Mouse (Mus musculus) forebrain, embryonic 15.5 days (tissue): ENCODE measurements at regions not wholly inside any gene's neighbourhood (a gene's known extent, or its start where the extent isn't known, plus 50 kb on each side); places are given as distances from the start of the nearest gene placed in this dataset.
A peak's percentile ranks its signal among the peaks of the same experiment; 100 is the strongest.

Source experiments
- ATAC-seq: fragments of 200-750 bp; cut with Nextera tagmentation; replicated peaks from 2 replicates; pipeline ENCODE4 v1.8.0; 2017; ENCODE audit warnings: mild to moderate bottlenecking, moderate TSS enrichment, moderate library complexity
- H3K27ac ChIP-seq: fragments of 300-500 bp; sonication (generic); replicated peaks from 2 replicates; pipeline ENCODE4 v1.5.1; 2015; ENCODE audit warnings: mild to moderate bottlenecking, inconsistent platforms
- H3K27me3 ChIP-seq: fragments of 300-500 bp; sonication (generic); 2 replicates; pipeline ENCODE4 v1.6.1; 2015; ENCODE audit warnings: inconsistent platforms
- H3K36me3 ChIP-seq: fragments of 300-500 bp; sonication (generic); 2 replicates; pipeline ENCODE4 v1.6.1; 2015; ENCODE audit warnings: mild to moderate bottlenecking, inconsistent platforms
- H3K4me1 ChIP-seq: fragments of 300-500 bp; sonication (generic); 2 replicates; pipeline ENCODE4 v1.6.1; 2015; ENCODE audit warnings: inconsistent platforms
- H3K4me2 ChIP-seq: fragments of 300-500 bp; sonication (generic); replicated peaks from 2 replicates; pipeline ENCODE4 v1.6.1; 2015; ENCODE audit warnings: mild to moderate bottlenecking, inconsistent platforms
- H3K4me3 ChIP-seq: fragments of 300-500 bp; sonication (generic); 2 replicates; pipeline ENCODE4 v1.5.1; 2015; ENCODE audit warnings: mild to moderate bottlenecking, inconsistent platforms
- H3K9ac ChIP-seq: fragments of 300-500 bp; sonication (generic); replicated peaks from 2 replicates; pipeline ENCODE4 v1.6.1; 2015; ENCODE audit warnings: mild to moderate bottlenecking, inconsistent platforms
- H3K9me3 ChIP-seq: fragments of 300-500 bp; sonication (generic); 2 replicates; pipeline ENCODE4 v1.6.1; 2016; ENCODE audit warnings: inconsistent platforms
- WGBS: fragments of 180-500 bp; shearing (Covaris S2); methylation state at CpG from one replicate; pipeline ENCODE4 v1.1.7; 2015; ENCODE audit warnings: mixed read lengths; 5-methylcytosine and 5-hydroxymethylcytosine counted together

GRCm38 (mm10) chr13:90729078-90729477, 176.1 kb downstream of the Atp6ap1l start:
- Histone ChIP-seq H3K27me3 (no peaks in the 10 kb centered on the region), H3K9ac (no peak overlapping the region), H3K4me1 (no peaks in the 10 kb centered on the region), H3K27ac (no peak overlapping the region), H3K4me2 (no peak overlapping the region), H3K36me3 (no peaks in the 10 kb centered on the region), H3K4me3 (no peak overlapping the region), H3K9me3 (no peaks in the 10 kb centered on the region)
- ATAC-seq, result no peak

GRCm38 (mm10) chr13:90727816-90728215, 177.3 kb downstream of the Atp6ap1l start:
- H3K27me3 ChIP-seq, result no peaks in the 10 kb centered on the region
- no peak for ATAC-seq
- H3K4me3 ChIP-seq, result no peak overlapping the region
- no peak overlapping the region for H3K27ac ChIP-seq
- WGBS, result 90% methylated on average over 4 of the region's 4 CpGs
- no peaks in the 10 kb centered on the region for H3K36me3 ChIP-seq
- H3K4me1 ChIP-seq, result peaks cover 8% of the 10 kb centered on the region
- H3K4me2 ChIP-seq, result no peak overlapping the region
- H3K9me3 ChIP-seq, result no peaks in the 10 kb centered on the region
- H3K9ac ChIP-seq, result no peak overlapping the region

DNA sequence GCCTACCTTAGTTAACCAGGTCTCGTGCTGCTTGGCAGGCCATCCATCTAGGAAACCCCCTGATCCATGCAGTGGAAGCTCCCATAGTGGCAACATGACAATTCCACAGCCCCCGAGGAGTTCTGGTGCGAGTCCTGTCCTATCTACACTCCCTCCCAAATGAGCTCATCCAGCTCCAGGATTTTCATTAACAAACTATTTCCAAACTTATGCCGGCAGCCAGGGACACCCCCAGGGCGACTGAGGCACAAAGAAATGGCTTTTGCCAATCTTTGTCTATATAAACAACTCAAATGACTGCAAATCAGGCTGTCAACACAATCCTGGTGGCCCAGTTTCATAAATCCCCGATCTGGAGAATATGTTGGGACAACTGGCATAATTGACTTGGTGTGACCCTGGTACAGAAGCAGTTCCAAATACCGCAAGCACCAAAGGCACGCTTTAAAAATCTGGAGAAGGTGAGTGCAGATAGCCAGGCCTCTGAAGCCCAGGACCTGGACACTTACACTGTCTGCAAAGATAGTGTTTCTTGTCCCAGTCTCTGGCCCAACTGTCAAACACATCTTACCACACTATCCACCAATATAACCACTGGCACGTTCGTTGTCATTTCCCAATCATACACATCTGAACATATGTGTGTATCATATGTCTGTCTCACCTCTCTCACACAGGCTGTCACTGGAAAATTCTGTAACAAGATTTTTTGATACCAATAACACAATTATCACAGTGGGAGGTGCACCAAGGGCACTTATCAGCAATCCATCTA, 179.9 kb downstream of the Atp6ap1l start:
- H3K9ac ChIP-seq, result no peak overlapping the region
- H3K4me1 ChIP-seq, result peaks cover 11% of the 10 kb centered on the region
- WGBS, result 80% methylated on average over 10 of the region's 10 CpGs
- ATAC-seq, result peak; percentile 37; the same call in 1 of the 2 replicates
- no peaks in the 10 kb centered on the region for H3K36me3 ChIP-seq
- H3K9me3 ChIP-seq, result no peaks in the 10 kb centered on the region
- no peaks in the 10 kb centered on the region for H3K27me3 ChIP-seq
- H3K4me2 ChIP-seq, result no peak overlapping the region
- H3K27ac ChIP-seq, result no peak overlapping the region
- H3K4me3 ChIP-seq, result no peak overlapping the region

DNA sequence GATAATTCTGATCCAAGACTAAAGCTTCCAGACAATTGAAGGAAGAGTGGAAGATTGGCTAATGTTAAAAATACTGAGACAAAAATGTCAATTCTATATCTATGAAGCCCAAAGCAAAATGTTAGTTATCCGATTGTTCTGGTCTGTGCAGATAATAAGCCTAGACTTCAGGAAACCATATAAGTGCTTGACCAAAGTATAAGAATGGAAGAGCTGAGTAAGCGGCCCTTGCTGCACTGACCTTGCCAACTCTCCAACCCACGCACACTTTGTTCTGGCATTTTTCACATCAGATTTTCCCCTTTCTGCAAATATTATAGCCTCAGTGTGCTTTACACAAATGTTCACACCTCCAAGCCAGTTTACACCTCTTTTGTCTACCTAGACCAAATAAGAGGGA, 180.6 kb downstream of the Atp6ap1l start:
- H3K27me3 ChIP-seq, result no peaks in the 10 kb centered on the region
- no peak overlapping the region for H3K4me3 ChIP-seq
- H3K4me1 ChIP-seq, result peaks cover 11% of the 10 kb centered on the region
- H3K9me3 ChIP-seq, result no peaks in the 10 kb centered on the region
- no peak overlapping the region for H3K9ac ChIP-seq
- H3K27ac ChIP-seq, result no peak overlapping the region
- H3K36me3 ChIP-seq, result no peaks in the 10 kb centered on the region
- 90% methylated on average over 3 of the region's 3 CpGs for WGBS
- ATAC-seq, result no peak
- H3K4me2 ChIP-seq, result no peak overlapping the region

- H3K4me3 ChIP-seq, result no peak overlapping the region
- no peak for ATAC-seq
- 51% methylated on average over 3 of the region's 3 CpGs for WGBS
Observed at GRCm38 (mm10) chr13:90723533-90723898, 181.6 kb downstream of the Atp6ap1l start.

DNA sequence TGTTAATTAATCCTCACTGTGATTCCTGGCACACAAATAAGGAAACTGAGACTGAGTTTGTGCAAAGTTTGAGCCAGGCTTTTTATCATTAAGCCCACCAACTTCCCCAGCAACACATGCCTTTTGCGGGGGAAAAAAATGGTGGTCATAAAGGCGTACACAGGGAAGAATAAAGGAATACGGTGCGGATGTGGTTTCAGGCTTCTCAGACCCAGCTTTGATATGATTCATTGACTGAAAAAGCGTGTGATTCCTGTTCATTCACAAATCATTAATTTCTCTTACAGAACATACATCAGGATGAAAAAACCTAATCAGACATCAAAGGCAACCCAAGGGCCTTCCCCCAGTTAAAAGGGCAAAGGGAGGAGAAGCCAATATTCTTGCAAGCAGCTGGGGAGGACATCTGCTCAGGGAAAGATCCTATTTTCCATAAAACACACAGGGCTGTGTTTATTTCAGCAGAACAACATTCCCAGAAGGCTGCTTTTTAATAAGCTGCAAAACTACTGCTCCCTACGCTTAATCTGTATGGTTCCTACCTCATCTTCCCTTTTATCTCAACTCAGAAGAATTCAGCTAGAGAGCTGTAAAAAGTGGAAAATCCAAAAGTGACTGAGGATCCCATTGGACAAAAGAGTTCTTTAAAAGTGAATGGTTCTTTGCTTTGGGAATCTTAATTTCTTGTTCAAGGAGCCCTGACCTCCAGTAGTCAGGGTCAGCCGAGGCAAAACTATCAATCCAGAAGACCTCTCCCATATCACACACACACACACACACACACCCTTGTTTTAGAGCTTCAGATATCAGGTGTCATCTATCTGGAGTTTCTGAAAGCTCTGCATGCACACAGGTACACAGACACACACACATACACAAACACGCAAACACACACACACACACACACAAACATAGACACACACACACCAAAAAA, 182.3 kb downstream of the Atp6ap1l start:
- 75% methylated on average over 8 of the region's 8 CpGs for WGBS
- Histone ChIP-seq H3K4me3 (no peak overlapping the region), H3K27ac (peak overlapping the region; percentile 31; the same call in 1 of the 2 replicates), H3K4me1 (peaks cover 11% of the 10 kb centered on the region), H3K27me3 (no peaks in the 10 kb centered on the region), H3K9me3 (no peaks in the 10 kb centered on the region), H3K36me3 (no peaks in the 10 kb centered on the region), H3K4me2 (no peak overlapping the region), H3K9ac (no peak overlapping the region)
- ATAC-seq, result 0 out of 2 replicates have a peak, but pooled peaks have one; percentile 62

More at GRCm38 (mm10) chr13:90723533-90723898, 181.6 kb downstream of the Atp6ap1l start:
- H3K27me3 ChIP-seq, result no peaks in the 10 kb centered on the region
- H3K9me3 ChIP-seq, result no peaks in the 10 kb centered on the region
- H3K4me1 ChIP-seq, result peaks cover 11% of the 10 kb centered on the region
- no peak overlapping the region for H3K4me2 ChIP-seq
- H3K27ac ChIP-seq, result no peak overlapping the region
- H3K36me3 ChIP-seq, result no peaks in the 10 kb centered on the region
- H3K9ac ChIP-seq, result no peak overlapping the region

- WGBS, result 88% methylated on average over 2 of the region's 2 CpGs
- H3K4me2 ChIP-seq, result no peak overlapping the region
- H3K27ac ChIP-seq, result no peak overlapping the region
- no peaks in the 10 kb centered on the region for H3K9me3 ChIP-seq
- H3K36me3 ChIP-seq, result no peaks in the 10 kb centered on the region
- no peak for ATAC-seq
- no peaks in the 10 kb centered on the region; the same call in 1 of the 2 replicates for H3K4me1 ChIP-seq
- H3K27me3 ChIP-seq, result no peaks in the 10 kb centered on the region
- no peak overlapping the region for H3K4me3 ChIP-seq
- no peak overlapping the region for H3K9ac ChIP-seq
Observed at GRCm38 (mm10) chr13:90684324-90684723, 220.8 kb downstream of the Atp6ap1l start.

- no peak overlapping the region for H3K4me2 ChIP-seq
- WGBS, result 32% methylated on average over 8 of the region's 8 CpGs
- no peak for ATAC-seq
Observed at GRCm38 (mm10) chr13:90679162-90680010, 225.8 kb downstream of the Atp6ap1l start.

DNA sequence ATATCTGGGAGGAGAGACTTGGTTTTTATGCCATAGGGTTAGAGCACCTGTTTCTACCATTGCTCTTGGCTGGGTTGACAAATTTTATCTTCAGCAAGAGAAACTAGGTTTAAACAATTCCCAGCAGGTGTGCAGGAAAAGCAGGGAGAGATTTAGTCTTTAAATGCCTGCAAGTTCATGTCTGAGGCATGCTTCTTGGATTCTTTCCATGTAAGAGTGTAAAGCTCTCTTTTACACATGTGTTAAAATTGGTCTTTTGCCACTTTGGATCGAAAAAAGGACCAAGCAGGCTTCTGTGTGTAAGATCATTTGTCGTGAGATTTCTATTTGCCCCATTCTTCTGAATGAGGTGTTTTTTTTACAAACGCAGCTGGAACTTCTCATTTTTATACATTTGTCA, 231.3 kb downstream of the Atp6ap1l start:
- ATAC-seq, result no peak
- Histone ChIP-seq H3K4me2 (no peak overlapping the region), H3K27me3 (no peaks in the 10 kb centered on the region), H3K9me3 (no peaks in the 10 kb centered on the region), H3K36me3 (no peaks in the 10 kb centered on the region), H3K4me3 (no peak overlapping the region), H3K4me1 (no peaks in the 10 kb centered on the region), H3K27ac (no peak overlapping the region), H3K9ac (no peak overlapping the region)
- 82% methylated on average over 3 of the region's 3 CpGs for WGBS

More at GRCm38 (mm10) chr13:90679162-90680010, 225.8 kb downstream of the Atp6ap1l start:
- no peaks in the 10 kb centered on the region for H3K36me3 ChIP-seq
- H3K27me3 ChIP-seq, result no peaks in the 10 kb centered on the region
- H3K4me3 ChIP-seq, result no peak overlapping the region
- no peaks in the 10 kb centered on the region for H3K9me3 ChIP-seq
- no peaks in the 10 kb centered on the region; the same call in 1 of the 2 replicates for H3K4me1 ChIP-seq
- no peak overlapping the region for H3K9ac ChIP-seq
- H3K27ac ChIP-seq, result no peak overlapping the region

DNA sequence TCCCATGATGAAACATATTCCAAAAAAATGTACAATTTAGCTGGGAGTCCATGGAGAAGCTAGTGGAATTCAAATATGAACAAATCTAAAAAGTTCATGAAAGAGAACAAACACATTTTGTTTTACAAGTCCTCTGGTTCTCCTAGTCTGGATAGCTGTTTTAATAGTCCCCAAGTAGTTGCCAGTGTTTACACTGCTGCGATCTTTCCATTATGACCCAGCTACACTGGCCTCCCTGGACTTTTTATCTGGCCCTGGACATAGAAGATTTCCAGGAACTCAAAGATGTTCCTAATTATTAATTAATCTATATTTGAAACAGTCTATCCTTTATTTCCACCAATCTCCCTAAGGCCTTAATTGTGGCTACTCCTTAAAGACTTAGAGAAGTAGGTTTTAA, 232.1 kb downstream of the Atp6ap1l start:
- no peak overlapping the region for H3K4me2 ChIP-seq
- 96% methylated on average over 1 of the region's 1 CpGs for WGBS
- no peaks in the 10 kb centered on the region for H3K27me3 ChIP-seq
- H3K4me1 ChIP-seq, result no peaks in the 10 kb centered on the region
- no peak for ATAC-seq
- no peak overlapping the region for H3K4me3 ChIP-seq
- no peaks in the 10 kb centered on the region for H3K36me3 ChIP-seq
- H3K27ac ChIP-seq, result no peak overlapping the region
- H3K9me3 ChIP-seq, result no peaks in the 10 kb centered on the region
- H3K9ac ChIP-seq, result no peak overlapping the region

GRCm38 (mm10) chr13:90661567-90662141, 243.5 kb downstream of the Atp6ap1l start:
- no peaks in the 10 kb centered on the region for H3K36me3 ChIP-seq
- H3K4me1 ChIP-seq, result no peaks in the 10 kb centered on the region
- no peaks in the 10 kb centered on the region for H3K9me3 ChIP-seq
- H3K9ac ChIP-seq, result no peak overlapping the region
- no peak for ATAC-seq
- no peak overlapping the region for H3K4me2 ChIP-seq
- H3K27me3 ChIP-seq, result no peaks in the 10 kb centered on the region
- no peak overlapping the region for H3K27ac ChIP-seq
- WGBS, result 75% methylated on average over 3 of the region's 3 CpGs
- no peak overlapping the region for H3K4me3 ChIP-seq
